Mouse (Mus musculus) midbrain, embryonic 16.5 days (tissue): Measurements from ENCODE around the gene Kat6b. TPM values are rescaled to one million over a fixed set of nuclear protein-coding genes. Genes with fewer than 3 reads are reported as not detected.

Experiments
- ATAC-seq: fragments of 200-750 bp; cut with Nextera tagmentation; 2 replicates; pipeline ENCODE4 v1.8.0; 2017; ENCODE audit warnings: moderate TSS enrichment
- H3K27ac ChIP-seq: fragments of 300-500 bp; sonication (generic); 2 replicates; pipeline ENCODE4 v1.5.1; 2014; ENCODE audit warnings: mild to moderate bottlenecking, low read length, mixed read lengths
- H3K27me3 ChIP-seq: fragments of 300-500 bp; sonication (generic); 2 replicates; pipeline ENCODE4 v1.6.1; 2014; ENCODE audit warnings: low read depth, low read length, mixed read lengths; ENCODE audit not compliant: control insufficient read depth, insufficient read depth
- H3K36me3 ChIP-seq: fragments of 300-500 bp; sonication (generic); 2 replicates; pipeline ENCODE4 v1.6.1; 2014; ENCODE audit warnings: mild to moderate bottlenecking, low read length, moderate library complexity, mixed read lengths; ENCODE audit not compliant: control insufficient read depth, insufficient read depth
- H3K4me1 ChIP-seq: fragments of 300-500 bp; sonication (generic); 2 replicates; pipeline ENCODE4 v1.6.1; 2014; ENCODE audit warnings: mild to moderate bottlenecking, low read length, mixed read lengths; ENCODE audit not compliant: control insufficient read depth, insufficient read depth
- H3K4me2 ChIP-seq: fragments of 300-500 bp; sonication (generic); 2 replicates; pipeline ENCODE4 v1.6.1; 2014; ENCODE audit warnings: mild to moderate bottlenecking, low read length, mixed read lengths
- H3K4me3 ChIP-seq: fragments of 300-500 bp; sonication (generic); 2 replicates; pipeline ENCODE4 v1.5.1; 2014; ENCODE audit warnings: low read depth, mild to moderate bottlenecking, low read length, moderate library complexity, mixed read lengths
- H3K9ac ChIP-seq: fragments of 300-500 bp; sonication (generic); 2 replicates; pipeline ENCODE4 v1.6.1; 2014; ENCODE audit warnings: low read depth, low read length, mixed read lengths
- H3K9me3 ChIP-seq: fragments of 300-500 bp; sonication (generic); replicated peaks from 2 replicates; pipeline ENCODE4 v1.6.1; 2014; ENCODE audit warnings: mild to moderate bottlenecking, low read length, mixed read lengths; ENCODE audit not compliant: control insufficient read depth, poor library complexity, severe bottlenecking
- WGBS: fragments of 180-500 bp; shearing (Covaris S2); extraction: QIAGEN DNeasy Blood & Tissue Kit; methylation state at CpG from one replicate; pipeline ENCODE4 v1.1.7; 2014; 5-methylcytosine and 5-hydroxymethylcytosine counted together
- polyA plus RNA-seq: library from polyadenylated mRNA; unstranded; fragments of >200 nt; fragmentation: Nextera tagmentation; extraction: Ambion mirVana; gene quantifications from 2 replicates; pipeline ENCODE4 v1.2.1, GENCODE M21; 2015

Gene Kat6b
- polyA plus RNA-seq, 1 experiment from 2014 or later = 17.2 TPM

- ATAC-seq = no peak
- no peaks in the 10 kb centered on the region; the same call in 1 of the 2 replicates for H3K27me3 ChIP-seq
- 86% methylated on average over 4 of the region's 4 CpGs for WGBS
Observed at GRCm38 (mm10) chr14:21720430-21721205, 239.4 kb downstream of the Kat6b start.

More at GRCm38 (mm10) chr14:21720430-21721205, 239.4 kb downstream of the Kat6b start:
- Histone ChIP-seq H3K4me3 (no peak overlapping the region), H3K4me2 (no peak overlapping the region), H3K27ac (no peak overlapping the region), H3K9ac (no peak overlapping the region), H3K36me3 (no peaks in the 10 kb centered on the region), H3K4me1 (no peaks in the 10 kb centered on the region), H3K9me3 (no peaks in the 10 kb centered on the region)

Other genes starting within 250 kb of the Kat6b start
- gene Dupd1, start 233.1 kb downstream of the Kat6b start, polyA plus RNA-seq = 0.26 and 0.31 TPM in 2 replicates